Mouse (Mus musculus) lung, embryonic 15.5 days (tissue): ENCODE data around the gene Uba2. TPM values are rescaled to one million over a fixed set of nuclear protein-coding genes. Genes with fewer than 3 reads are reported as not detected.

Experiments
- ATAC-seq: fragments of 200-750 bp; cut with Nextera tagmentation; 2 replicates; pipeline ENCODE4 v1.8.0; 2017; ENCODE audit warnings: moderate number of reproducible peaks, borderline replicate concordance; ENCODE audit not compliant: low FRiP score, low TSS enrichment; ENCODE audit errors: extremely low read depth
- H3K27ac ChIP-seq: fragments of 300-500 bp; sonication (generic); 2 replicates; pipeline ENCODE4 v1.5.1; 2015; ENCODE audit warnings: moderate library complexity, mild to moderate bottlenecking, inconsistent platforms
- H3K27me3 ChIP-seq: fragments of 300-500 bp; sonication (generic); 2 replicates; pipeline ENCODE4 v1.6.1; 2015; ENCODE audit warnings: inconsistent platforms
- H3K36me3 ChIP-seq: fragments of 300-500 bp; sonication (generic); 2 replicates; pipeline ENCODE4 v1.6.1; 2015; ENCODE audit warnings: inconsistent platforms
- H3K4me1 ChIP-seq: fragments of 300-500 bp; sonication (generic); 2 replicates; pipeline ENCODE4 v1.6.1; 2015; ENCODE audit warnings: inconsistent platforms
- H3K4me2 ChIP-seq: fragments of 300-500 bp; sonication (generic); 2 replicates; pipeline ENCODE4 v1.6.1; 2015; ENCODE audit warnings: inconsistent platforms, mild to moderate bottlenecking, moderate library complexity
- H3K4me3 ChIP-seq: fragments of 300-500 bp; sonication (generic); 2 replicates; pipeline ENCODE4 v1.5.1; 2015; ENCODE audit warnings: mild to moderate bottlenecking, inconsistent platforms
- H3K9ac ChIP-seq: fragments of 300-500 bp; sonication (generic); 2 replicates; pipeline ENCODE4 v1.6.1; 2015; ENCODE audit warnings: inconsistent platforms
- H3K9me3 ChIP-seq: fragments of 300-500 bp; sonication (generic); 2 replicates; pipeline ENCODE4 v1.6.1; 2016; ENCODE audit warnings: inconsistent platforms
- WGBS: fragments of 180-500 bp; shearing (Covaris S2); methylation state at CpG from one replicate; pipeline ENCODE4 v1.1.7; 2015; 5-methylcytosine and 5-hydroxymethylcytosine counted together
- polyA plus RNA-seq: library from polyadenylated mRNA; unstranded; fragments of >200 nt; fragmentation: Nextera tagmentation; extraction: Ambion mirVana; gene quantifications from 2 replicates; pipeline ENCODE4 v1.2.1, GENCODE M21; 2015

Gene Uba2
- polyA plus RNA-seq, 1 experiment from 2014 or later: 227 TPM

DNA sequence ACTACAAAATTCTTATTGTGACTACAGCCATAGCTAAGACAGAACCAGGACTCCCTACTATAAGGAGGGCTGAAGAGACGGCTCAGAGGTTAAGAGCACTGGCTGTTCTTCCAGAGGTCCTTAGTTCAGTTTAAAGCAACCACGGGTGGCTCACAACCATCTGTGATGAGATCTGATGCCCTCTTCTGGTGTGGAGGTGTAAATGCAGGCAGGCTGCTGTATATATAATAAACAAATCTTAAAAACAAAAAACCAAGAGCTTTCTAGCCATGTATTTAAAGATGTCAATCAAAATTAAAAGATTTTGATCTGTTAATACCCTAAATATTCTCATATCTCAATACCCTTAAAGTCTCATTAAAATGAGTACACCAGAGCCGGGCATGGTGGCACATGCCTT is 10.2 kb downstream of the Uba2 start:
- H3K4me3 ChIP-seq: no peak overlapping the region
- no peaks in the 10 kb centered on the region for H3K27me3 ChIP-seq
- peaks cover 96% of the 10 kb centered on the region for H3K36me3 ChIP-seq
- WGBS: 93% methylated on average over 3 of the region's 3 CpGs
- no peaks in the 10 kb centered on the region for H3K9me3 ChIP-seq
- no peak overlapping the region for H3K4me2 ChIP-seq
- no peak for ATAC-seq
- H3K4me1 ChIP-seq: no peaks in the 10 kb centered on the region
- no peak overlapping the region for H3K9ac ChIP-seq
- H3K27ac ChIP-seq: no peak overlapping the region

GRCm38 (mm10) chr7:34157994-34158393 is 11.4 kb downstream of the Uba2 start:
- Histone ChIP-seq H3K36me3 (peaks cover 96% of the 10 kb centered on the region), H3K9ac (no peak overlapping the region), H3K9me3 (no peaks in the 10 kb centered on the region), H3K4me3 (no peak overlapping the region), H3K4me2 (no peak overlapping the region), H3K27ac (no peak overlapping the region), H3K27me3 (no peaks in the 10 kb centered on the region), H3K4me1 (no peaks in the 10 kb centered on the region)
- WGBS: 89% methylated on average over 3 of the region's 3 CpGs
- no peak for ATAC-seq

DNA sequence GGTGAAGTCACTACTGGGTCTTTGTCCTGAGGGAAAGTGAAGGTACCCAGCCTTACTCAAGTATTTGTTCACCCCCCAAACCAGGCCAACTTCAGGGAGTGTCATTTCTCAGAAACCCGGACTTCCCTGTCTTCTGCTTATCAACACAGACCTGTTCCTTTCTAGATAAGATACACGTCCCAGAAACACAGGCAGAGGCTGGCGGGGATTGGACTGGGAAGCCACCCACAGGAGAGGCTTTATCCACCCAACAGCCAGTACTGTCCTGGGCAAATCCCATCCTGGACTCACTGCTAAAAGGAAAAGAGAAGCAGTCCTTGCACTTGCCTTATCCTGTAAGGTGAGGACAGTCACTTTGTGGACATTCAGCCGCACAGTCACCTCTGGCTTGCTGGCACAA is 22.2 kb downstream of the Uba2 start:
- WGBS: 76% methylated on average over 4 of the region's 4 CpGs
- H3K27ac ChIP-seq: no peak overlapping the region
- H3K9ac ChIP-seq: no peak overlapping the region
- H3K4me2 ChIP-seq: no peak overlapping the region
- no peaks in the 10 kb centered on the region for H3K27me3 ChIP-seq
- ATAC-seq: no peak
- peaks cover 98% of the 10 kb centered on the region for H3K36me3 ChIP-seq
- H3K4me3 ChIP-seq: no peak overlapping the region
- no peaks in the 10 kb centered on the region for H3K4me1 ChIP-seq
- H3K9me3 ChIP-seq: no peaks in the 10 kb centered on the region

- no peak overlapping the region for H3K27ac ChIP-seq
- H3K4me1 ChIP-seq: no peaks in the 10 kb centered on the region
- H3K4me3 ChIP-seq: no peak overlapping the region
- H3K9ac ChIP-seq: no peak overlapping the region
- no peak for ATAC-seq
- peaks cover 63% of the 10 kb centered on the region for H3K36me3 ChIP-seq
- H3K27me3 ChIP-seq: no peaks in the 10 kb centered on the region
- 96% methylated on average over 13 of the region's 13 CpGs for WGBS
- H3K4me2 ChIP-seq: no peak overlapping the region
- no peaks in the 10 kb centered on the region for H3K9me3 ChIP-seq
Measured at GRCm38 (mm10) chr7:34141123-34141522, 28.3 kb downstream of the Uba2 start.

DNA sequence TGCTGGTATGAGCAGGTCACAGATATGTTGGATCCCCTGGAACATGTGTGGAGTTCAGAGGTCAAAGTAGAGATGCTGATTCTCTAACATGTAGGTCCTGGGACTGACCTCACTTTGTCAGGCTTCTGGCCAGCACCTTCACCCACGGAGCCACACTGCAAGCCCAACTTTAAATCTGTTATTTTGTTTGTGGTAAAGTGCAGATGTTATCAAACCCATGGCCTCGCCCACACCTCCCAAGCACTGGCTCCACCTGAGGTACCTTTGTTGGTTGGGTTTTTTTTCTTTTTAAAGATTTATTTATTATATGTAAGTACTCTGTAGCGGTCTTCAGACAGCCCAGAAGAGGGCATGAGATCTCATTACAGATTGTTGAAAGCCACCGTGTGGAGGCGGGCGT is 29.9 kb downstream of the Uba2 start:
- Histone ChIP-seq H3K9me3 (no peaks in the 10 kb centered on the region), H3K9ac (no peak overlapping the region), H3K4me3 (no peak overlapping the region), H3K4me1 (no peaks in the 10 kb centered on the region), H3K36me3 (peaks cover 47% of the 10 kb centered on the region), H3K27me3 (no peaks in the 10 kb centered on the region), H3K4me2 (no peak overlapping the region), H3K27ac (no peak overlapping the region)
- ATAC-seq: no peak
- 87% methylated on average over 6 of the region's 6 CpGs for WGBS

- no peak overlapping the region for H3K9ac ChIP-seq
- peak overlapping the region; percentile 85 for H3K27ac ChIP-seq
- peaks cover under 1% of the 10 kb centered on the region; the same call in 1 of the 2 replicates for H3K36me3 ChIP-seq
- H3K4me1 ChIP-seq: peaks cover 27% of the 10 kb centered on the region
- 76% methylated on average over 2 of the region's 2 CpGs for WGBS
- no peak overlapping the region for H3K4me3 ChIP-seq
- no peak for ATAC-seq
- no peaks in the 10 kb centered on the region for H3K9me3 ChIP-seq
- H3K4me2 ChIP-seq: no peak overlapping the region
- H3K27me3 ChIP-seq: no peaks in the 10 kb centered on the region
Measured at GRCm38 (mm10) chr7:34134336-34134735, 35.1 kb downstream of the Uba2 start.

DNA sequence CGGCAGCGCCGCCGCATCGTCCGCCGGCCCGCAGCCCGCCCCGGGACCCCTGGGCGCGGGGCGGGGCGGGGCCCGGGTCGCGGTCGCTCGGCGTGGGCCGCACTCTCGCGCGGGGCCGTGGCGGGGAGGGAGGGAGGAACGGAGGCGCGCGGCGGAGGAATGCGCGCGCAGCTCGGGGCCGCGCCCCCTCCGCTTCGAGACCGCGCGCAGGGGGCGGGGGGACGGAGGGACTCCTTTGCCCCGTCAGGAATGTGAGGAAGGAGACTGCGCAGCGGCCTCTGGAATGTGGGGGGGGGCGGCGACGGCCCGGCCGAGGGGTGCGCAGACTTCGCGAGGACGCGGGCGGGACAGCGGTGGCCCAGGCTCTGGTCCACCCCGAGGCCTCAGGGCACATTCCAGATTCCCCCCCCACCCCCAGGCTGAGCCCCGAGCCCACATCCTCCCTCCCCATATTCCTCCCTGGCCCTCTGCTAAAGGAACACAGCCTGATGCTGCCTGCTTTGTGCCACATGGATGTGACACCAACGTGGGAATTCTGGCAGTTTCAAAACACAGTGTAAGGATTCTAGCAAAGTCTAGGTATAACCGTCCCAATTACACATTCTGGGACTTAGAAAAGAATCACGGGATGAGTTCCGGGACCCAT is 36.2 kb downstream of the Uba2 start, which contains the start of gene Wtip:
Wtip (minus strand) TSS at position 152 of the 646 bp plus-strand sequence.
- Histone ChIP-seq H3K36me3 (no peaks in the 10 kb centered on the region), H3K4me3 (peak within 1 kb of the TSS; percentile 72), H3K27me3 (no peaks in the 10 kb centered on the region), H3K4me2 (peak within 1 kb of the TSS; percentile 66), H3K4me1 (peaks cover 27% of the 10 kb centered on the region), H3K27ac (peak within 1 kb of the TSS; percentile 85), H3K9me3 (no peaks in the 10 kb centered on the region), H3K9ac (peak within 1 kb of the TSS; percentile 84)
- peak; percentile 92 for ATAC-seq
- 4% methylated on average over 45 of the region's 65 CpGs for WGBS

DNA sequence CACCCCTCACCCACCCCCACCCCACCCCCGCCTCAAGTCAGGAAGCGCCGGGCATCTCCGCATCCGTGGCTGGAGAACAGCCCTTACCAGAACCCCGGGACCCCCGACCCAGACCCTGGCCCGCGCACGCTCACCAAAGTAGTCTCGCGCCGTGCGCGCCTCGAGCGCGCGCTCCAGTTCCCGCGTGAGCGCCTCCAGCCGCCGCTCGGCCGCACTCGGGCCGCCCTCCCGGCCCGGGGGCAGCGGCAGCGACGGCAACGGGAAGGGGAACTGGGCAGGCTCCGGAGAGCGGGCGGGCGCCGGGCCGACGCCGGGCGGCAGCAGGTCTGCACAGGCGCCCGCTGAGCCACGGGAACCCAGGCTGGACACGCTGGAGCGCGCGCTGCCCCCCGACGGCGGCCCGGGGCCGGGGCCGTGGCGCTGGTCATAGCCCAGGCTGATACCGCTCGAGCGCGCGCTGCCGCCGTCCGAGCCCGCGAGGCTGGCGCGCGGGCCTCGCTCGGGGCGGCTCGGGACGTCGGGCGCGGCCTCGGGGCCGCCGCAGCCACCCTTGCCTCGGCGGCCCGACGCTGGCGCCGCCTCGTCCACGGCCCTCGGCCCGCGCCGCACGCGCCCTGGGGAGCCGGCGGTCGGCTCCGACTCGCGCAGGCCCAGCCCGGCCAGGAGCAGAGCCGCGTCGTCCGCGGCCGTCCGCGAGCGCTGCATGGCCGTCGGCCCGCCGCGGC is 36.9 kb downstream of the Uba2 start:
- peak overlapping the region; percentile 85 for H3K27ac ChIP-seq
- peak overlapping the region; percentile 84 for H3K9ac ChIP-seq
- H3K27me3 ChIP-seq: no peaks in the 10 kb centered on the region
- H3K4me1 ChIP-seq: peaks cover 27% of the 10 kb centered on the region
- no peaks in the 10 kb centered on the region for H3K36me3 ChIP-seq
- under 1% methylated on average over 96 of the region's 116 CpGs for WGBS
- peak; percentile 64 for ATAC-seq
- H3K4me2 ChIP-seq: peak overlapping the region; percentile 66
- peak overlapping the region; percentile 72 for H3K4me3 ChIP-seq
- no peaks in the 10 kb centered on the region for H3K9me3 ChIP-seq

GRCm38 (mm10) chr7:34131959-34132354 is 37.4 kb downstream of the Uba2 start:
- 1% methylated on average over 3 of the region's 3 CpGs for WGBS

GRCm38 (mm10) chr7:34131118-34131517 is 38.3 kb downstream of the Uba2 start:
- peak overlapping the region; percentile 72 for H3K4me3 ChIP-seq
- no peak overlapping the region for H3K27ac ChIP-seq
- no peak overlapping the region; the same call in 1 of the 2 replicates for H3K9ac ChIP-seq
- WGBS: 60% methylated on average over 3 of the region's 3 CpGs
- peaks cover 7% of the 10 kb centered on the region for H3K36me3 ChIP-seq
- peak overlapping the region; percentile 66 for H3K4me2 ChIP-seq
- no peaks in the 10 kb centered on the region for H3K9me3 ChIP-seq
- ATAC-seq: no peak
- H3K4me1 ChIP-seq: peaks cover 27% of the 10 kb centered on the region
- H3K27me3 ChIP-seq: no peaks in the 10 kb centered on the region

More at GRCm38 (mm10) chr7:34131959-34132354, 37.4 kb downstream of the Uba2 start:
- H3K27ac ChIP-seq: peak overlapping the region; percentile 85
- no peaks in the 10 kb centered on the region for H3K27me3 ChIP-seq
- peak overlapping the region; percentile 66 for H3K4me2 ChIP-seq
- peak overlapping the region; percentile 84 for H3K9ac ChIP-seq
- H3K4me1 ChIP-seq: peaks cover 27% of the 10 kb centered on the region
- no peak for ATAC-seq
- H3K36me3 ChIP-seq: peaks cover 2% of the 10 kb centered on the region
- H3K4me3 ChIP-seq: peak overlapping the region; percentile 72
- H3K9me3 ChIP-seq: no peaks in the 10 kb centered on the region

- H3K9ac ChIP-seq: no peak overlapping the region
- H3K4me1 ChIP-seq: peaks cover 10% of the 10 kb centered on the region; the same call in 1 of the 2 replicates
- H3K4me2 ChIP-seq: no peak overlapping the region
- no peaks in the 10 kb centered on the region for H3K9me3 ChIP-seq
- H3K27me3 ChIP-seq: no peaks in the 10 kb centered on the region
- ATAC-seq: no peak
- no peak overlapping the region for H3K27ac ChIP-seq
- no peak overlapping the region for H3K4me3 ChIP-seq
- WGBS: 86% methylated on average over 3 of the region's 3 CpGs
- peaks cover 11% of the 10 kb centered on the region for H3K36me3 ChIP-seq
Measured at GRCm38 (mm10) chr7:34126291-34126690, 43.1 kb downstream of the Uba2 start.

GRCm38 (mm10) chr7:34125346-34125745 is 44.1 kb downstream of the Uba2 start:
- H3K27ac ChIP-seq: no peak overlapping the region
- H3K9me3 ChIP-seq: no peaks in the 10 kb centered on the region
- H3K4me1 ChIP-seq: 0 out of 2 replicates have a peak, but pooled peaks cover 2% of the 10 kb centered on the region
- peaks cover 11% of the 10 kb centered on the region for H3K36me3 ChIP-seq
- H3K4me3 ChIP-seq: no peak overlapping the region
- no peaks in the 10 kb centered on the region for H3K27me3 ChIP-seq
- ATAC-seq: no peak
- H3K9ac ChIP-seq: no peak overlapping the region
- 88% methylated on average over 9 of the region's 9 CpGs for WGBS
- H3K4me2 ChIP-seq: no peak overlapping the region
